Mouse (Mus musculus): ENCODE results near the gene Gins3. TPM values are rescaled to one million over a fixed set of nuclear protein-coding genes. Genes with fewer than 3 reads are reported as not detected.

The Gins3 gene
- polyA plus RNA-seq, 1 experiment, result 8.3 TPM

- TF ChIP-seq USF1 (IDR thresholded peaks at IDR 0.05; ENCODE audit: low read depth) (no peak), FOSL1 (IDR thresholded peaks at IDR 0.05; ENCODE audit: insufficient read depth, low read length, poor library complexity, severe bottlenecking) (no peak), CTCF (IDR thresholded peaks at IDR 0.05; ENCODE audit: control insufficient read depth, insufficient read depth, insufficient read length) (no peak), CEBPB (IDR thresholded peaks at IDR 0.05; ENCODE audit: low read depth) (no peak), MAX (IDR thresholded peaks at IDR 0.05) (no peak), MYOD1 (IDR thresholded peaks at IDR 0.05; ENCODE audit: control insufficient read depth, insufficient read length, low read depth) (no peak), MYOG (IDR thresholded peaks at IDR 0.05; ENCODE audit: control insufficient read depth, extremely low read depth, insufficient read length) (no peak)
- Histone ChIP-seq H3K79me3 (ENCODE audit: low read depth) (no peaks in the 10 kb centered on the region), H3K79me2 (ENCODE audit: control insufficient read depth, insufficient read depth) (no peaks in the 10 kb centered on the region), H3K4me3 (ENCODE audit: insufficient read depth, poor library complexity, severe bottlenecking) (no peak overlapping the region), H3K27me3 (ENCODE audit: control insufficient read depth, insufficient read depth, insufficient read length) (no peaks in the 10 kb centered on the region), H3ac (ENCODE audit: control insufficient read depth, insufficient read length, low read depth) (no peak overlapping the region), H3K36me3 (ENCODE audit: control insufficient read depth, insufficient read depth) (no peaks in the 10 kb centered on the region)
Observed at GRCm38 (mm10) chr8:95668163-95668958, 35.1 kb downstream of the Gins3 start.

DNA sequence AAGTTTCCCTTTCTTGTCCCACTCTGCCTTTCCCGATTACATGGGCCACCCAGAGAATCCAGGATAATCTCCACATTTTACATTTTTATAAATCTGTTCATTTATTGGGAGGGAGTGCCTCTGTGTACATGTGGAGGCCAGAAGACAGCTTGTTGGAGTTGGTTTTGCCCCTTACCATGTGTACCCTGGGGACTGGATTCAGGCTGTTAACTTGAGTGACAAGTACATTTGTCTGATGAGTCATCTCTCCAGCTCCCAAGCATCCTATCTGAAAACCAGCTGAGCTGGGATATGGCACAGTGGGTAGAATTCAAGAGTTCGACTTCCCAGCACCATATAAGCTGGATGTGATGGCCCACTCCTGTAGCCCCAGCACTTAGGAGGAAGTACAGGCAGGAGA lies 36.7 kb downstream of the Gins3 start:
- Histone ChIP-seq H3K79me2 (ENCODE audit: control insufficient read depth, insufficient read depth) (no peaks in the 10 kb centered on the region), H3K36me3 (ENCODE audit: control insufficient read depth, insufficient read depth) (no peaks in the 10 kb centered on the region), H3K4me3 (ENCODE audit: insufficient read depth, poor library complexity, severe bottlenecking) (no peak overlapping the region), H3K79me3 (ENCODE audit: low read depth) (no peaks in the 10 kb centered on the region), H3ac (ENCODE audit: control insufficient read depth, insufficient read length, low read depth) (no peak overlapping the region), H3K27me3 (ENCODE audit: control insufficient read depth, insufficient read depth, insufficient read length) (no peaks in the 10 kb centered on the region)
- TF ChIP-seq CTCF (IDR thresholded peaks at IDR 0.05; ENCODE audit: control insufficient read depth, insufficient read depth, insufficient read length) (no peak), MYOD1 (IDR thresholded peaks at IDR 0.05; ENCODE audit: control insufficient read depth, insufficient read length, low read depth) (peak; percentile 97), MAX (IDR thresholded peaks at IDR 0.05) (peak; percentile 52), CEBPB (IDR thresholded peaks at IDR 0.05; ENCODE audit: low read depth) (no peak), FOSL1 (IDR thresholded peaks at IDR 0.05; ENCODE audit: insufficient read depth, low read length, poor library complexity, severe bottlenecking) (peak; percentile 67)

- Histone ChIP-seq H3K4me3 (ENCODE audit: insufficient read depth, poor library complexity, severe bottlenecking) (no peak overlapping the region), H3K36me3 (ENCODE audit: control insufficient read depth, insufficient read depth) (no peaks in the 10 kb centered on the region), H3K79me2 (ENCODE audit: control insufficient read depth, insufficient read depth) (no peaks in the 10 kb centered on the region), H3K79me3 (ENCODE audit: low read depth) (no peaks in the 10 kb centered on the region), H3K27me3 (ENCODE audit: control insufficient read depth, insufficient read depth, insufficient read length) (no peaks in the 10 kb centered on the region), H3ac (ENCODE audit: control insufficient read depth, insufficient read length, low read depth) (no peak overlapping the region)
- TF ChIP-seq MYOD1 (IDR thresholded peaks at IDR 0.05; ENCODE audit: control insufficient read depth, insufficient read length, low read depth) (no peak), FOSL1 (IDR thresholded peaks at IDR 0.05; ENCODE audit: insufficient read depth, low read length, poor library complexity, severe bottlenecking) (no peak), CEBPB (IDR thresholded peaks at IDR 0.05; ENCODE audit: low read depth) (no peak), USF1 (IDR thresholded peaks at IDR 0.05; ENCODE audit: low read depth) (no peak), CTCF (IDR thresholded peaks at IDR 0.05; ENCODE audit: control insufficient read depth, insufficient read depth, insufficient read length) (no peak), MAX (IDR thresholded peaks at IDR 0.05) (no peak), MYOG (IDR thresholded peaks at IDR 0.05; ENCODE audit: control insufficient read depth, extremely low read depth, insufficient read length) (no peak)
Observed at GRCm38 (mm10) chr8:95671861-95672260, 38.6 kb downstream of the Gins3 start.

DNA sequence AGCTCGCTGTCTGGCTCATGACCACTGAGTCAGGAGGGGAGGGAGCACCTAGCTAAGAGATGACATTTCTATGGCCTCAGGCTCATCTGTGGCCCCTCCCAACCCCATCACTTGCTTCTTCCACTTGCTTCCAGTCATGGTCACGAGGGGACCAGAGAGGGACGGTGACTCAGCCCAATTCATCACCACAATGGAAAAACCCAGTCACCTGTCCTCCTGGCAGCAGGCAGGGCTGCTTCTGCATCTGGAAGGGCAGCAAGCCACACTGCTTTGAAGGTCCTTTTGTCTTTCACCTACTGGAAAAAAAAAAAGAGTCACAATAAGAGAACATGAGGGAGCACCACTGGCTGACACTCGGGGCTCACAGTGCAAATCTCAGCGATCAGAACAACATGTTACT lies 39.6 kb downstream of the Gins3 start:
- TF ChIP-seq MYOG (IDR thresholded peaks at IDR 0.05; ENCODE audit: control insufficient read depth, extremely low read depth, insufficient read length) (no peak), FOSL1 (IDR thresholded peaks at IDR 0.05; ENCODE audit: insufficient read depth, low read length, poor library complexity, severe bottlenecking) (peak; percentile 29), USF1 (IDR thresholded peaks at IDR 0.05; ENCODE audit: low read depth) (peak; percentile 64), MAX (IDR thresholded peaks at IDR 0.05) (peak; percentile 29), MYOD1 (IDR thresholded peaks at IDR 0.05; ENCODE audit: control insufficient read depth, insufficient read length, low read depth) (peak; percentile 86)
- Histone ChIP-seq H3K27me3 (ENCODE audit: control insufficient read depth, insufficient read depth, insufficient read length) (no peaks in the 10 kb centered on the region), H3ac (ENCODE audit: control insufficient read depth, insufficient read length, low read depth) (no peak overlapping the region), H3K79me3 (ENCODE audit: low read depth) (no peaks in the 10 kb centered on the region), H3K36me3 (ENCODE audit: control insufficient read depth, insufficient read depth) (no peaks in the 10 kb centered on the region), H3K79me2 (ENCODE audit: control insufficient read depth, insufficient read depth) (no peaks in the 10 kb centered on the region), H3K4me3 (ENCODE audit: insufficient read depth, poor library complexity, severe bottlenecking) (no peak overlapping the region)

GRCm38 (mm10) chr8:95676631-95677030 lies 43.4 kb downstream of the Gins3 start, which contains the start of gene Ndrg4:
Gene Ndrg4 (plus strand): TSS chr8:95676980.
- peaks cover 7% of the 10 kb centered on the region for H3K79me3 ChIP-seq (ENCODE audit: low read depth)
- H3K27me3 ChIP-seq (ENCODE audit: control insufficient read depth, insufficient read depth, insufficient read length), result no peaks in the 10 kb centered on the region
- H3K79me2 ChIP-seq (ENCODE audit: control insufficient read depth, insufficient read depth), result peaks cover 32% of the 10 kb centered on the region
- peak within 1 kb of the TSS; percentile 43 for H3K4me3 ChIP-seq (ENCODE audit: insufficient read depth, poor library complexity, severe bottlenecking)
- TF ChIP-seq CTCF (IDR thresholded peaks at IDR 0.05; ENCODE audit: control insufficient read depth, insufficient read depth, insufficient read length), result no peak
- TF ChIP-seq MAX (IDR thresholded peaks at IDR 0.05), result no peak
- no peak for TF ChIP-seq MYOD1 (IDR thresholded peaks at IDR 0.05; ENCODE audit: control insufficient read depth, insufficient read length, low read depth)
- no peak for TF ChIP-seq CEBPB (IDR thresholded peaks at IDR 0.05; ENCODE audit: low read depth)
- TF ChIP-seq FOSL1 (IDR thresholded peaks at IDR 0.05; ENCODE audit: insufficient read depth, low read length, poor library complexity, severe bottlenecking), result no peak
- no peak for TF ChIP-seq USF1 (IDR thresholded peaks at IDR 0.05; ENCODE audit: low read depth)
- no peak for TF ChIP-seq MYOG (IDR thresholded peaks at IDR 0.05; ENCODE audit: control insufficient read depth, extremely low read depth, insufficient read length)
- H3ac ChIP-seq (ENCODE audit: control insufficient read depth, insufficient read length, low read depth), result peak within 1 kb of the TSS; percentile 90
- no peaks in the 10 kb centered on the region for H3K36me3 ChIP-seq (ENCODE audit: control insufficient read depth, insufficient read depth)

Data from C2C12 (cell line).